Mouse (Mus musculus) heart, adult 8-10 months (tissue): Measurements from ENCODE around the gene Rnf2. TPM values are rescaled to one million over a fixed set of nuclear protein-coding genes. Genes with fewer than 3 reads are reported as not detected.

Experiments
- DNase-seq: peaks from one replicate; pipeline ENCODE4 v3.0.0; 2022; ENCODE audit warnings: low spot score
- total RNA-seq, 4 experiments: library from RNA; stranded (reverse); gene quantifications; 2 replicates each; pipeline ENCODE4 v1.2.4; 2022

Rnf2 gene
- total RNA-seq, result 10 to 100 TPM; 13.0 to 17.6 (median 14.7) TPM

- peak; percentile 88 for DNase-seq
Measured at GRCm38 (mm10) chr1:151500531-151501361, at the start of gene Rnf2. Gene Rnf2 (minus strand): TSS chr1:151500955.

GRCm38 (mm10) chr1:151549794-151550193 is 49.0 kb upstream of the Rnf2 start:
- no peak for DNase-seq

- no peak for DNase-seq
Measured at GRCm38 (mm10) chr1:151548896-151549610, 48.3 kb upstream of the Rnf2 start.

- DNase-seq, result no peak
Measured at GRCm38 (mm10) chr1:151545571-151545970, 44.8 kb upstream of the Rnf2 start.

- no peak for DNase-seq
Measured at GRCm38 (mm10) chr1:151544581-151544980, 43.8 kb upstream of the Rnf2 start.

GRCm38 (mm10) chr1:151543796-151544477 is 43.2 kb upstream of the Rnf2 start:
- DNase-seq, result no peak

GRCm38 (mm10) chr1:151526701-151527100 is 25.9 kb upstream of the Rnf2 start:
- no peak for DNase-seq

- DNase-seq, result no peak
Measured at GRCm38 (mm10) chr1:151517571-151518250, 17.0 kb upstream of the Rnf2 start.

GRCm38 (mm10) chr1:151516871-151517270 is 16.1 kb upstream of the Rnf2 start:
- no peak for DNase-seq

GRCm38 (mm10) chr1:151515733-151516132 is 15.0 kb upstream of the Rnf2 start:
- no peak for DNase-seq

- no peak for DNase-seq
Measured at GRCm38 (mm10) chr1:151514119-151514518, 13.4 kb upstream of the Rnf2 start.

- DNase-seq, result no peak
Measured at GRCm38 (mm10) chr1:151510811-151511210, 10.1 kb upstream of the Rnf2 start.

GRCm38 (mm10) chr1:151499815-151500501 is 797 bp downstream of the Rnf2 start:
- DNase-seq, result peak; percentile 35

- DNase-seq, result no peak
Measured at GRCm38 (mm10) chr1:151498381-151498780, 2.4 kb downstream of the Rnf2 start.

- DNase-seq, result no peak
Measured at GRCm38 (mm10) chr1:151497942-151498341, 2.8 kb downstream of the Rnf2 start.

- DNase-seq, result peak; percentile 16
Measured at GRCm38 (mm10) chr1:151497028-151497427, 3.7 kb downstream of the Rnf2 start.

GRCm38 (mm10) chr1:151495635-151496285 is 5.0 kb downstream of the Rnf2 start:
- DNase-seq, result no peak

- DNase-seq, result no peak
Measured at GRCm38 (mm10) chr1:151494711-151495110, 6.0 kb downstream of the Rnf2 start.

- no peak for DNase-seq
Measured at GRCm38 (mm10) chr1:151493826-151494225, 6.9 kb downstream of the Rnf2 start.

- no peak for DNase-seq
Measured at GRCm38 (mm10) chr1:151492419-151492818, 8.3 kb downstream of the Rnf2 start.

- DNase-seq, result no peak
Measured at GRCm38 (mm10) chr1:151489806-151490205, 10.9 kb downstream of the Rnf2 start.
